Mouse (Mus musculus) ovary, postnatal 14 days (tissue): ENCODE results near the gene Itm2c.

Experiments used
- DNase-seq: peaks from one replicate; pipeline ENCODE4 v3.0.0; 2022; ENCODE audit warnings: low spot score

Itm2c gene

DNA sequence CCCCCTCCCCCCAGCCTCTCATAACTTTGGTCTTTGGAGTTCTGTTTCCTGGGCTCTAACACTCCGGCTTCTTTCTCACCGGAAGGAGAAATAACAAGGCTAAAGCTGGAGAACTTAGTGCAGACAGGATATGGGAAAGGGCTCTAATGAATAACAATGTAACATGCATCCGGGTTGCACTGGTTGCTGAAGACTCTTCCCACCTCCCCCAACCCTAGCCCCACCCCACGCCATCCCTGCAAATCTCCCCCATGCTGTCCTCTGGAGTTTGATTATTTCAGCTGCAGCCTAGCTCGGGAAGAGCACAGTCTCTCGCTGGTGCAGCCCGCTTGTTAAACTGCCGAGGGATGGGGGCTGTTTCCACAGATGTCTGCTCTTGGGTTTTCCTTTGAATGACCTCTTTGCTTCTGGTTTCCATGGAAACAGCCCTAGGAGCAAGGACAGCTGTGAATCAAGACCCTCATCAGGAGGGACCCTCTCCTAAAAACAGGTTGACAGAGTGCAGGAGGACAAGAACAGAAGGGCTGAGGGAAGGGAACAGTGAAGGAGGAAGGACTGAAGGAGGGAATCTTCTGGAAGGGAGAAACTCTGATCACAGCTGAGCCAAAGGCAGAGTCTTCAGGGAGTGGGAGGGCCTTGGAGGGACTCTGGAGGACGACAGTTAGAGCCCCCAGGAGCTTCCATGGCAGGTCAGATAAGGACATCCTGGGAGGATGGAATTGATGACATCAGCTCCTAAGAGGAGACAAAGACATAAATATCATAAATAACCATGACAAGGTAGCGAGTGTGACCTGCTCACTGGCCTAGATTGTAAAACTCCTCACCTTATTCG lies 39.8 kb downstream of the Itm2c start:
- DNase-seq: no peak

DNA sequence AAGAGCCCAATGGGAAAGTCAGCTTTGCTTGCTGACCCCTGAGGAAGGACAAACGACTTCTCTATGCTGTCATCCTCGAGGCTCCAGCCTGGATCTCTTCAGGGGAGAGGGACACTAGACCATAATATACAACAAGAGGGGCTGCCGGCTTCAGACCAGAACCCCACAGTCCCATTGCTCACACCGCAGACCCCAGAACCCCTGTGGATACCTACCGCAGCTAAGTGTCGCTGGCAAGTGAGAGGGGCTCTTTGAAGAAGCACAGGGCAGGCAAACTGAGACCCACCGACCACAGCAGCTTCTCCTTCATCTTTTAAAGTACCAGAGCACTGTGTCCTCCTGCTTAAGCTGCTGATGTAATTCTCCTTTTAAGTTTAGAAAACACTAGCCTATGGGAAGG lies 40.5 kb downstream of the Itm2c start:
- no peak for DNase-seq

DNA sequence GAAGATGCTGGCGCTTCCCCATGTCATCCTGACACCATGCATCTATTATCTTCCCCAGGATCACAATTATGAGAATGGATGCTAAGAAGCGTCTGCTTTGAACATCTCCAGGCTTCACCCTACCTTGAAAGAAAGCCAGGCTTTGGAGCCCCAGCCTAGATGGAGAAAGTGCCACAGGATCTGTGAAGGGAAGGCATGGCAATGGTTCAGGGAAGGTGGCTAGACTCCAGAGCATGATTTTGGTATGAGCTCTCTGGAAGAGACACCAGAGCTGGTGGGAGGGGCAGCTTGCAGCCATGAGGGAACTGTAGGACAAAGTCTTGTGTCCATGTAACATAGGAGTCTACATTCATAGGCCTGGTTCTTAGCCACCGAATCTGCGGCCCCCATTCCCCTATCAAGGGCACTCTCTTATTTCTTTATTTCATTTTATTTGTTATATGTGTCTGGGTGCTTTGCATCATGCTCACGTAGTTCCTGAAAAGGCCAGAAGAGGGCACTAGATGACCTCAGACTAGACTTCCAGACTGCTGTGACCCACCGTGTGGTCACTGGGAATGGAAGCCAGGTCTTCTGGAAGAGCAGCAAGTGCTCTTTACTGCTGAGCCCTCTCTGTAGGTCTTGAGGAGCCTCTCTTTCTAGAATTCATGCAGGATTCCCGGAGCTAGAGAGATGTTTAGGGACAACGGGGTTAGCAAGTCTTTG lies 41.2 kb downstream of the Itm2c start:
- peak; percentile 48 for DNase-seq

DNA sequence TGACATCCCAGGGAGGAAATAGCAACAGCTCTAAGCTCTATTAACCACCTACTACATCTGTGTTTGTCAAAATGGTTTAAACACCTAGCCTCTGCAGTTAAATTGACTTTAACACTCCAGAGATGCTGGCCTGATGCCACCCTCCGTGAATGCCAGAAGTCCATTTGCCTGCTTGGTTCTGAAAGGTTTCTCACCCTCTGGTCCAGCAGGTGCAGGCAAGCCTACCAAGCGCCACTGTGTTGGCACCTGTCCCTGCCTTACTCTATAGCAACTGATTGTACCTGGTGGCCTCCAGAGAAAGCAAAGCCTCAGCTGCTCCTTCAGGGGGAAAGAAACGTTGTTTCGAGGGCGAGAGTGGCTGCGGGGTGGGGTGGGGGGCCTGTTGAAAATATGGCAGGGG lies 42.2 kb downstream of the Itm2c start:
- DNase-seq: no peak

DNA sequence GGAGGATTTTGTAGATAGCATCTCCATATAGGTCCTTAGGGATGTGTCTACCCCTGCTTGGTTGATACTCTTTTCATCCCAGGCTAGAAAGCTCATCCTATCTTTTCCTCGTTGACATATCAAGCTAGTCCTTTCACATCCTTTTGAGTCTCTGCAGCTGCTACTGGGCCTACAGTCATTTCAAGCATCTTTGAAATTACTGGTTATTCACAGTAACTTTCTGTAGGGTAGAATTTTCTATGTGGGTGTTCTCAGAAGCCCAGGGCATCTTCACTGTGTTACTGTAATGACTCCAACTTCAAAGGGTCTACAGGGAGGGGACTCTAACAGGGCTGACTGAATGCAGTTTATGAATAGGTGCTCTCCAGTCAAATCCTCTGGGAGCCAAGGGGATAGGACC lies 43.2 kb downstream of the Itm2c start:
- no peak for DNase-seq

DNA sequence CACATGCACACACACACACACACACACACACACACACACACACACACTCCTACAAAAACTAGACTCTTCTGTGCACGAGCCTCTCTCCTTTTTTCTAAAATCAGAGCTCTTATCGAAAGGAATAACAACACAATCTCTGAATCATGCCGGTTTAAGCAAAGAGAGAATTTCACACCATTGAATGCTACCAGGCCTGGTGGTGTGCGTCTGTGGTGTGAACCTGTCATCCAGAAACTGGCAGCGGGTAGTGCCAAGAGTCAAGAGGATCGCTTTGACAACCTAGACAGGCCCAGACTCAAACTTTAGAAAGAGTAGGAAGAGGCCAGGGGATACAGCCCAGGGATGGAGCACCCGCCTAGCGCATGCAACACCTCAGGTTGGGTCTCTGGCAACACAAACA lies 48.2 kb downstream of the Itm2c start:
- DNase-seq: no peak

DNA sequence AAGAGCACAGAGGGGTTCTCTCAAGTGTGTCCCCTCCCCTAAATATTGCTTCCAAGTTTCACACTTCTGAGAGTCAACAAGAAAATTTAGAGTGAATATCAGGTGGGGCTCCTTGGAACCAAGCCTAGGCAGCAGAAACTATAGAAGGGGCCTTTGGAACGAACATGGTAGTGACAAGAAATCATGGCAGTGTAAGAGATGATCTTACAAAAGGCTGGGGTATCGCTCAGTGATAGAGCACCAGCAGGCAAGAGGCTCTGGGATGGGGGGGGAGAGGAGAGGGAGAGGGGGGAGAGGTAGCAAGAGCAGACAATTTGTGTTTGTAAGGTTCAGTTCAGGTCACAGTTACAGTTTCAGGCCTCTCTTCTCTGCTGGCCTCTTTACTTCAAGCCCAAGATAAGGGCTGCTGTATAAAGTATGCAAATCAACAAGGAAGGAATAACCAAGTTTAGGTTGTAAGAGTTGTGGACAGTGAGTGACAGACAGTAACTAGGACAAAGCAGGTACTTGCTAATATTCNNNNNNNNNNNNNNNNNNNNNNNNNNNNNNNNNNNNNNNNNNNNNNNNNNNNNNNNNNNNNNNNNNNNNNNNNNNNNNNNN lies 55.1 kb downstream of the Itm2c start:
- DNase-seq: no peak

DNA sequence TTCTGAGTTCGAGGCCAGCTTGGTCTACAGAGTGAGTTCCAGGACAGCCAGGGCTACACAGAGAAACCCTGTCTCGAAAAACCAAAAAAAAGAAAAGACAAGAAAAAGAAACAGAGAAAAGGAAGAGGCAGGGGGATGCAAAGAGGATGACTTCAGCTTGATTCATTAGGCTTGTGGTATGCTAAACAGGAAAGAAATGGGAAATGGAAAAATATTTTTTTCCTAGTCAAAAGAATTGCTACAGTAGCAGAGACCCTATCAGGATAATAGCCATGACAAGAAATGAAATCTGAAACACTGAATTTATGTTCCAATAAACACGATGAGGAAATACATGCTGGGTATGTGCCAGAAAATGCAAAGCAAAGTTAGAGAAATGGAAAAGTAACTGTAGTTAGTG lies 61.1 kb downstream of the Itm2c start:
- no peak for DNase-seq

DNA sequence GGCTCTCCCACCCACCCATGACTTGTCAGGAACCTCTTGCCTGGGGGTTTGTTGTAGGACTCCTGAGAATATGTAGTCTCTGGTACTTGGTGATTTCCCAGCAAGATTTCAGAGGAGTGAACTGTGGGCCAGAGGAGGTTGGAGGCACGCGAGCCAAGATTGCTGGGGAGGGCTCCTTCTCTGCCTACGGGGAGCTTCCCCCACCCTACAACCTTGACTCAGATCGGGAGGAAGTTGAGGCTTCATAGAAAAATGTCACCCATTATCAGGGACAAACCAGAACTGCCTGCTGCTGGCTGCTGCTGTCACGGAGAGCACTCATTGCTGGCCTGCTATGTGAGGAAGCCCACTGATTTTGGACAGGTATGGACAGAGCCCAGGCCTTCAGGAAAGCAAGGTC lies 63.2 kb downstream of the Itm2c start:
- no peak for DNase-seq

DNA sequence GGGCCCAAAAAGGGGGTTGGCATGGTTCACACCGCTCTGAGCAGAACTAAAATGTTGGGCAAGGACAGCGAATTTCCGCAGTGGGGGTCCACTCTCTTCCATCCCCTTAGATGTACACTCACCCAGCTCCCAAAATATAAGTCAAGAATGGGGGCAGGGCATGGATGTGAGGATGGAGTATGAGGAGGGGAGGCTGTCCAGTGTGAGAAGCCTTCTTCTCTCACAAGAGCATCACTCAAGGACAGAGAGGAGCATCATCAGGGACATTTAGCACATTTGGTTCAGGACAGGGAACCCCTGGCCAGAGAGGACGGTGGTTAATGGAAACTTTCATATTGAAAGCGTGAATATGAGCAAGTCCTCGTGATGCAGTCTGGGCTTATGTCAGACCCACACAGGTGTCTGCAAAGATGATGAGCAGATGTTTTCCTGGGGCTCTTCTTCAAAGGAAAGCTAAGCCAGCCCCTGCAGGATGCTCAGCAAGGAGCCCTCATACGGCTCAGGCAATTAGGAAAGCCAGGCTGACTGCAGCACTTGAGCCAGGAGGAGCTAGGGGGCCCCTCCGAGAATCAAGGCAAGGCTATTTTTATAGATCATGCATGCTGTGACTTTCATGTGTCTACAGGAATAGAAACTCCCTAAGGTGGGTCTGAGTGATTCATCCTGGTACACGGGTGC lies 64.0 kb downstream of the Itm2c start:
- no peak for DNase-seq
